Mouse (Mus musculus): ENCODE data around the gene Rs1. TPM values are rescaled to one million over a fixed set of nuclear protein-coding genes. Genes with fewer than 3 reads are reported as not detected.

The Rs1 gene
- not detected for total RNA-seq (2023)

GRCm38 (mm10) chrX:160767713-160768112 is at the start of gene Rs1:
Gene Rs1, plus strand, starts transcription at chrX:160768013.

GRCm38 (mm10) chrX:160735650-160736049 is 32.2 kb upstream of the Rs1 start, which contains the start of gene Ppef1:
Gene Ppef1, minus strand, starts transcription at chrX:160735765.

Other genes starting within 250 kb of the Rs1 start
- gene Ppef1, start 32.2 kb upstream of the Rs1 start, total RNA-seq (2023) = not detected
- not detected for gene Gja6, start 139.0 kb downstream of the Rs1 start, total RNA-seq (2023)
- under 1 TPM; 0.64 to 0.73 TPM for gene Cdkl5, start 226.7 kb downstream of the Rs1 start, total RNA-seq (2023)

Measured in neutrophil, adult 59 days (primary cell).